Mouse (Mus musculus) stomach, embryonic 16.5 days (tissue): ENCODE data around the gene Grm1. TPM values are rescaled to one million over a fixed set of nuclear protein-coding genes. Genes with fewer than 3 reads are reported as not detected.
A peak's percentile ranks its signal among the peaks of the same experiment; 100 is the strongest.

Experiments
- ATAC-seq: fragments of 200-750 bp; cut with Nextera tagmentation; 2 replicates; pipeline ENCODE4 v1.8.0; 2017; ENCODE audit warnings: moderate number of reproducible peaks, moderate TSS enrichment; ENCODE audit not compliant: insufficient read depth, low FRiP score
- H3K27ac ChIP-seq: fragments of 300-500 bp; sonication (generic); 2 replicates; pipeline ENCODE4 v1.5.1; 2014; ENCODE audit warnings: low read length
- H3K27me3 ChIP-seq: fragments of 300-500 bp; sonication (generic); 2 replicates; pipeline ENCODE4 v1.6.1; 2014; ENCODE audit warnings: low read length, control low read depth, mixed read lengths; ENCODE audit not compliant: control insufficient read depth, insufficient read depth
- H3K36me3 ChIP-seq: fragments of 300-500 bp; sonication (generic); 2 replicates; pipeline ENCODE4 v1.6.1; 2014; ENCODE audit warnings: low read length; ENCODE audit not compliant: control insufficient read depth, insufficient read depth
- H3K4me1 ChIP-seq: fragments of 300-500 bp; sonication (generic); 2 replicates; pipeline ENCODE4 v1.6.1; 2014; ENCODE audit warnings: low read length, control low read depth, mixed read lengths; ENCODE audit not compliant: control insufficient read depth, insufficient read depth
- H3K4me2 ChIP-seq: fragments of 300-500 bp; sonication (generic); 2 replicates; pipeline ENCODE4 v1.6.1; 2014; ENCODE audit warnings: low read depth, low read length, mixed read lengths
- H3K4me3 ChIP-seq: fragments of 300-500 bp; sonication (generic); replicated peaks from 2 replicates; pipeline ENCODE4 v1.5.1; 2014; ENCODE audit warnings: mild to moderate bottlenecking, low read length
- H3K9ac ChIP-seq: fragments of 300-500 bp; sonication (generic); 2 replicates; pipeline ENCODE4 v1.6.1; 2014; ENCODE audit warnings: low read length
- H3K9me3 ChIP-seq: fragments of 300-500 bp; sonication (generic); replicated peaks from 2 replicates; pipeline ENCODE4 v1.6.1; 2016; ENCODE audit warnings: low read length, control low read depth; ENCODE audit not compliant: control insufficient read depth
- WGBS: fragments of 180-500 bp; shearing (Covaris S2); extraction: QIAGEN DNeasy Blood & Tissue Kit; methylation state at CpG from one replicate; pipeline ENCODE4 v1.1.7; 2014; 5-methylcytosine and 5-hydroxymethylcytosine counted together
- polyA plus RNA-seq: library from polyadenylated mRNA; unstranded; fragments of >200 nt; fragmentation: Nextera tagmentation; extraction: Ambion mirVana; gene quantifications from 2 replicates; pipeline ENCODE4 v1.2.1, GENCODE M21; 2015

The Grm1 gene
- polyA plus RNA-seq, 1 experiment from 2014 or later, result 0.05 TPM

- no peaks in the 10 kb centered on the region for H3K4me1 ChIP-seq
- H3K4me3 ChIP-seq, result no peak overlapping the region
- no peak overlapping the region for H3K9ac ChIP-seq
- no peaks in the 10 kb centered on the region for H3K9me3 ChIP-seq
- 51% methylated on average over 2 of the region's 2 CpGs for WGBS
- no peaks in the 10 kb centered on the region for H3K27me3 ChIP-seq
- H3K4me2 ChIP-seq, result no peak overlapping the region
- ATAC-seq, result peak; percentile 56; the same call in 1 of the 2 replicates
- no peaks in the 10 kb centered on the region for H3K36me3 ChIP-seq
- no peak overlapping the region for H3K27ac ChIP-seq
Observed at GRCm38 (mm10) chr10:10814631-10815216, 267.4 kb downstream of the Grm1 start.

GRCm38 (mm10) chr10:10812750-10813711, 269.1 kb downstream of the Grm1 start:
- Histone ChIP-seq H3K9me3 (no peaks in the 10 kb centered on the region), H3K36me3 (no peaks in the 10 kb centered on the region), H3K27ac (no peak overlapping the region; the same call in 1 of the 2 replicates), H3K4me3 (no peak overlapping the region), H3K27me3 (no peaks in the 10 kb centered on the region), H3K9ac (no peak overlapping the region), H3K4me2 (no peak overlapping the region), H3K4me1 (no peaks in the 10 kb centered on the region)
- no peak for ATAC-seq
- WGBS, result 61% methylated on average over 5 of the region's 5 CpGs

GRCm38 (mm10) chr10:10809777-10810176, 272.4 kb downstream of the Grm1 start:
- Histone ChIP-seq H3K4me2 (no peak overlapping the region), H3K36me3 (no peaks in the 10 kb centered on the region), H3K27me3 (no peaks in the 10 kb centered on the region), H3K9ac (no peak overlapping the region), H3K4me1 (no peaks in the 10 kb centered on the region), H3K9me3 (no peaks in the 10 kb centered on the region), H3K27ac (no peak overlapping the region), H3K4me3 (no peak overlapping the region)
- 93% methylated on average over 3 of the region's 3 CpGs for WGBS
- ATAC-seq, result no peak

GRCm38 (mm10) chr10:10795321-10795720, 286.8 kb downstream of the Grm1 start:
- no peaks in the 10 kb centered on the region for H3K27me3 ChIP-seq
- no peak for ATAC-seq
- no peaks in the 10 kb centered on the region for H3K36me3 ChIP-seq
- 93% methylated on average over 1 of the region's 1 CpGs for WGBS
- H3K4me1 ChIP-seq, result no peaks in the 10 kb centered on the region
- H3K27ac ChIP-seq, result no peak overlapping the region
- H3K4me2 ChIP-seq, result no peak overlapping the region
- no peak overlapping the region for H3K9ac ChIP-seq
- H3K4me3 ChIP-seq, result no peak overlapping the region
- no peaks in the 10 kb centered on the region for H3K9me3 ChIP-seq

- Histone ChIP-seq H3K9me3 (no peaks in the 10 kb centered on the region), H3K4me3 (no peak overlapping the region), H3K36me3 (no peaks in the 10 kb centered on the region), H3K9ac (no peak overlapping the region), H3K27ac (no peak overlapping the region), H3K4me2 (no peak overlapping the region), H3K4me1 (no peaks in the 10 kb centered on the region), H3K27me3 (no peaks in the 10 kb centered on the region)
- ATAC-seq, result no peak
- WGBS, result 83% methylated on average over 1 of the region's 1 CpGs
Observed at GRCm38 (mm10) chr10:10790458-10790857, 291.7 kb downstream of the Grm1 start.

GRCm38 (mm10) chr10:10789967-10790366, 292.2 kb downstream of the Grm1 start:
- H3K9ac ChIP-seq, result no peak overlapping the region
- H3K4me2 ChIP-seq, result no peak overlapping the region
- H3K27ac ChIP-seq, result no peak overlapping the region
- ATAC-seq, result no peak
- H3K4me3 ChIP-seq, result no peak overlapping the region
- H3K9me3 ChIP-seq, result no peaks in the 10 kb centered on the region
- 77% methylated on average over 4 of the region's 4 CpGs for WGBS
- H3K4me1 ChIP-seq, result peaks cover 3% of the 10 kb centered on the region; the same call in 1 of the 2 replicates
- no peaks in the 10 kb centered on the region for H3K27me3 ChIP-seq
- H3K36me3 ChIP-seq, result no peaks in the 10 kb centered on the region

GRCm38 (mm10) chr10:10787906-10788416, 294.2 kb downstream of the Grm1 start:
- no peak overlapping the region for H3K27ac ChIP-seq
- no peaks in the 10 kb centered on the region for H3K36me3 ChIP-seq
- peaks cover 4% of the 10 kb centered on the region; the same call in 1 of the 2 replicates for H3K4me1 ChIP-seq
- H3K4me2 ChIP-seq, result no peak overlapping the region
- WGBS, result 65% methylated on average over 5 of the region's 6 CpGs
- H3K9ac ChIP-seq, result no peak overlapping the region
- H3K27me3 ChIP-seq, result no peaks in the 10 kb centered on the region
- H3K4me3 ChIP-seq, result no peak overlapping the region
- H3K9me3 ChIP-seq, result no peaks in the 10 kb centered on the region
- no peak for ATAC-seq

- H3K9me3 ChIP-seq, result no peaks in the 10 kb centered on the region
- H3K4me2 ChIP-seq, result no peak overlapping the region
- no peaks in the 10 kb centered on the region for H3K27me3 ChIP-seq
- no peak overlapping the region for H3K27ac ChIP-seq
- no peaks in the 10 kb centered on the region for H3K36me3 ChIP-seq
- 55% methylated on average over 3 of the region's 3 CpGs for WGBS
- no peak for ATAC-seq
- H3K9ac ChIP-seq, result no peak overlapping the region
- H3K4me1 ChIP-seq, result peaks cover 4% of the 10 kb centered on the region; the same call in 1 of the 2 replicates
- H3K4me3 ChIP-seq, result no peak overlapping the region
Observed at GRCm38 (mm10) chr10:10785122-10785521, 297.0 kb downstream of the Grm1 start.

GRCm38 (mm10) chr10:10774827-10775226, 307.3 kb downstream of the Grm1 start:
- no peak for ATAC-seq
- H3K36me3 ChIP-seq, result no peaks in the 10 kb centered on the region
- no peak overlapping the region for H3K9ac ChIP-seq
- no peak overlapping the region for H3K4me2 ChIP-seq
- H3K9me3 ChIP-seq, result no peaks in the 10 kb centered on the region
- no peak overlapping the region for H3K27ac ChIP-seq
- no peaks in the 10 kb centered on the region for H3K27me3 ChIP-seq
- no peak overlapping the region for H3K4me3 ChIP-seq
- WGBS, result 87% methylated on average over 1 of the region's 1 CpGs
- H3K4me1 ChIP-seq, result no peaks in the 10 kb centered on the region
